Mouse (Mus musculus): ENCODE results near the gene 4930523C07Rik. TPM values are rescaled to one million over a fixed set of nuclear protein-coding genes. Genes with fewer than 3 reads are reported as not detected.

Gene 4930523C07Rik
- 0.37 TPM for polyA plus RNA-seq (2012; fragmentation: generic; extraction: Trizol)
- long read RNA-seq, experiment 1, full-length matches to known transcripts = 3 of 3 reads
- long read RNA-seq, experiment 1, partial matches to known transcripts = 0 of 3 reads
- long read RNA-seq, experiment 1, other reads (novel, unspliced or antisense) = 0 of 3 reads
- long read RNA-seq, experiment 2, partial matches to known transcripts = 0 of 1 reads
- long read RNA-seq, experiment 2, other reads (novel, unspliced or antisense) = 1 of 1 reads

DNA sequence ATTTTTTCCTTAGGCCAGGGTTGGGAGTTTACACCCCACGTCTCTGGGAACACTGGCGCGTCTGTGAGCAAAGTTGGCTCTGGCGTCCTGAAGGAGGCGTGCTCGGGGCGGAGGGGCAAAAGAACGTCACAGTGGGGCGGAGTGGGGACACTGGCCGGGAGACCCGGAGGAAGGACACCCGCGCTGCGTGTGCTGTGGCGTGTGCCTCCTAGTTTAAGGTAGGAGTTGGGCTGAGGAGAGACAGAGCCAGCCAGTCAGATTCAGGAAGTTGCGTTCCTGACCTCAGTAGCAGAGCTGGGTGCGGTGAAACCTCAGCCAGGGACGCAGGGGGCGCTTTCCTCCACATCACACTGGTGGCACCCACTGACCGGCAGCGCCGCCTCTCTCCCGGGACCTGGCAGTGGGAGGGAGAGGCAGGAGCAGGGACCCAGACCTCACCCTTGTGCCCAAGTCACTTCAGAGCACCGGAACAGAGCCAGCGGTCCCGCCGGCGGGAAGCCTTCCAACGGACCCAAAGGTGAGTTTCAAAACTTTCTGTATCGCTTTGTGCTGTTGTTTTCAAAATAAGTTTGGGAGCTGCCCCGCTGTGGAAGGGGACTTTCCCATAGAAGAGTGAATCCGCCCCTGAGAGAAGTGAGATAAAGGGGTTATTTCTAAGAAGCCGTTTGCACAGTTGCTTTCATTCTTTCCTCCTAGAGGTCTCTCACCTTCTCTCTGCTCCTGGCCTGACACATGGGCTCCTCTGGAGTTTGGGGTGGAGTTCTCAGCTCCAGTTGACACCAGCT is at the start of gene 4930523C07Rik:
Gene 4930523C07Rik, plus strand, starts transcription at position 146 of the 785 bp plus-strand sequence.
- H3K4me3 ChIP-seq (ENCODE audit: insufficient read depth, poor library complexity, severe bottlenecking) = peak within 1 kb of the TSS; percentile 11
- H3K36me3 ChIP-seq (ENCODE audit: control insufficient read depth, insufficient read depth) = no peaks in the 10 kb centered on the region
- no peaks in the 10 kb centered on the region for H3K79me2 ChIP-seq (ENCODE audit: control insufficient read depth, insufficient read depth)
- H3K79me3 ChIP-seq (ENCODE audit: low read depth) = no peaks in the 10 kb centered on the region
- H3K27me3 ChIP-seq (ENCODE audit: control insufficient read depth, insufficient read depth, insufficient read length) = no peaks in the 10 kb centered on the region
- TF ChIP-seq CTCF (IDR thresholded peaks at IDR 0.05; ENCODE audit: control insufficient read depth, insufficient read depth, insufficient read length) (peak; percentile 61), MYOG (IDR thresholded peaks at IDR 0.05; ENCODE audit: control insufficient read depth, extremely low read depth, insufficient read length) (no peak), MYOD1 (IDR thresholded peaks at IDR 0.05; ENCODE audit: control insufficient read depth, insufficient read length, low read depth) (no peak)
- H3ac ChIP-seq (ENCODE audit: control insufficient read depth, insufficient read length, low read depth) = peak within 1 kb of the TSS; percentile 12

DNA sequence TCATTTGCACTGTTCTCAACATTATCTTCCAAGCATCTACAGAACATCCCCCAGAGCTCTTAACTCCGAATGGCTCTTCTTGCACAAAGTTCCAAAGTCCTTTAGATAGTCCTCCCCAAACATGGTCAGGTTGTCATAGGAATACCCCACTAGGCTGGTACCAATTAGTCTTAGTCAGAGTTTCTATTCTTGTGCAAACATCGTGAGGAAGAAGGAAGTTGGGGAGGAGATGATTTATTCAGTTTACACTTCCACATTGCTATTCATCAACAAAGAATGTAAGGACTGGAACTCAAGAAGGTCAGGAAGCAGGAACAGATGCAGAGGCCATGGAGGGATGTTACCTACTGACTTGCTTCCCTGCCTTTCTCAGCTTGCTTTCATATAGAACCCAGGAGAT is 46.9 kb upstream of the 4930523C07Rik start:
- Histone ChIP-seq H3K79me3 (ENCODE audit: low read depth) (no peaks in the 10 kb centered on the region), H3K79me2 (ENCODE audit: control insufficient read depth, insufficient read depth) (no peaks in the 10 kb centered on the region), H3ac (ENCODE audit: control insufficient read depth, insufficient read length, low read depth) (no peak overlapping the region), H3K36me3 (ENCODE audit: control insufficient read depth, insufficient read depth) (no peaks in the 10 kb centered on the region), H3K27me3 (ENCODE audit: control insufficient read depth, insufficient read depth, insufficient read length) (no peaks in the 10 kb centered on the region), H3K4me3 (ENCODE audit: insufficient read depth, poor library complexity, severe bottlenecking) (no peak overlapping the region)
- TF ChIP-seq CTCF (IDR thresholded peaks at IDR 0.05; ENCODE audit: control insufficient read depth, insufficient read depth, insufficient read length) (no peak), MYOD1 (IDR thresholded peaks at IDR 0.05; ENCODE audit: control insufficient read depth, insufficient read length, low read depth) (no peak), MYOG (IDR thresholded peaks at IDR 0.05; ENCODE audit: control insufficient read depth, extremely low read depth, insufficient read length) (no peak), MAX (IDR thresholded peaks at IDR 0.05) (no peak), FOSL1 (IDR thresholded peaks at IDR 0.05; ENCODE audit: insufficient read depth, low read length, poor library complexity, severe bottlenecking) (no peak)

DNA sequence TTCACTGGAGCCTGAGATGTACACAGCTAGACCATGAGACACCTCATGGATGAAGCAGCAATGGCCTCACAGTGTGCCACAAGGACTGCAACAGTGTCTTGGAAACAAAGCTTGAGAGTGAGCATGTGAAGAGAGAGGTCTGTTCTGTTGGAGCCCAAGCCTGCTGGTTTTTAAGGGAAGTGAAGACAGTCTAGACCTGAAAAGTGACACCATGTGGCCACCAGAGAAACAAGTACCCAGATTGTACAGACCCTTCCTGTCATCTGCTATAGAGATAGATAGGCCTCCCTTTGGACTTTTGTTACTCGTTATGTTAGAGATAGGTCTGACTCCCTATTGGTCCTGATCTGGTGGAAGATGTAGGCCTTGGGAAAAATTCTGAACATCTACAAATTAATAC is 45.8 kb upstream of the 4930523C07Rik start:
- Histone ChIP-seq H3K79me2 (ENCODE audit: control insufficient read depth, insufficient read depth) (no peaks in the 10 kb centered on the region), H3K36me3 (ENCODE audit: control insufficient read depth, insufficient read depth) (no peaks in the 10 kb centered on the region), H3K4me3 (ENCODE audit: insufficient read depth, poor library complexity, severe bottlenecking) (no peak overlapping the region), H3K79me3 (ENCODE audit: low read depth) (no peaks in the 10 kb centered on the region), H3ac (ENCODE audit: control insufficient read depth, insufficient read length, low read depth) (no peak overlapping the region), H3K27me3 (ENCODE audit: control insufficient read depth, insufficient read depth, insufficient read length) (no peaks in the 10 kb centered on the region)
- TF ChIP-seq MAX (IDR thresholded peaks at IDR 0.05) = no peak
- TF ChIP-seq USF1 (IDR thresholded peaks at IDR 0.05; ENCODE audit: low read depth) = no peak
- no peak for TF ChIP-seq MYOG (IDR thresholded peaks at IDR 0.05; ENCODE audit: control insufficient read depth, extremely low read depth, insufficient read length)
- TF ChIP-seq CTCF (IDR thresholded peaks at IDR 0.05; ENCODE audit: control insufficient read depth, insufficient read depth, insufficient read length) = no peak
- no peak for TF ChIP-seq MYOD1 (IDR thresholded peaks at IDR 0.05; ENCODE audit: control insufficient read depth, insufficient read length, low read depth)

DNA sequence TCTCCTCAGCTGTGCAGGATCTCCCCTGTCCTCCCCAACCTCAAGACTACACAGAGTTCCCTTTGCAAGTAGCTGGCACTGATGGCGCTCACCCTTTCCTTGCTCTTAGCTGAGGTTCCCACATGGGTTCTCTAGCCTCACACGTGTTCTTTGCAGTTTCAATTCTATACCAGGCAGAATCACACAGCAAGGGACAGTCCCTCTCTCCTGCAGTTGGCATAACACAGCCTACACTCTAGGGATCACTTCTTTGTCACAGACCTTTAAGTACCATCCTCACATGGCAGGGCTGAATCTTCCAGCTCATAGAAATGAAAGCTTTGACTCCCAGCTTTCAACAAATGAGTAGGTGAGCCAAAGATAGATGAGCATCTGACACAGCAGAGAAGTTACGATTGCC is 45.0 kb upstream of the 4930523C07Rik start:
- H3ac ChIP-seq (ENCODE audit: control insufficient read depth, insufficient read length, low read depth) = no peak overlapping the region
- no peaks in the 10 kb centered on the region for H3K27me3 ChIP-seq (ENCODE audit: control insufficient read depth, insufficient read depth, insufficient read length)
- no peaks in the 10 kb centered on the region for H3K36me3 ChIP-seq (ENCODE audit: control insufficient read depth, insufficient read depth)
- no peak overlapping the region for H3K4me3 ChIP-seq (ENCODE audit: insufficient read depth, poor library complexity, severe bottlenecking)
- TF ChIP-seq USF1 (IDR thresholded peaks at IDR 0.05; ENCODE audit: low read depth) (no peak), CEBPB (IDR thresholded peaks at IDR 0.05; ENCODE audit: low read depth) (no peak), MAX (IDR thresholded peaks at IDR 0.05) (no peak), CTCF (IDR thresholded peaks at IDR 0.05; ENCODE audit: control insufficient read depth, insufficient read depth, insufficient read length) (no peak), FOSL1 (IDR thresholded peaks at IDR 0.05; ENCODE audit: insufficient read depth, low read length, poor library complexity, severe bottlenecking) (no peak), MYOD1 (IDR thresholded peaks at IDR 0.05; ENCODE audit: control insufficient read depth, insufficient read length, low read depth) (no peak), MYOG (IDR thresholded peaks at IDR 0.05; ENCODE audit: control insufficient read depth, extremely low read depth, insufficient read length) (no peak)
- no peaks in the 10 kb centered on the region for H3K79me2 ChIP-seq (ENCODE audit: control insufficient read depth, insufficient read depth)
- H3K79me3 ChIP-seq (ENCODE audit: low read depth) = no peaks in the 10 kb centered on the region

DNA sequence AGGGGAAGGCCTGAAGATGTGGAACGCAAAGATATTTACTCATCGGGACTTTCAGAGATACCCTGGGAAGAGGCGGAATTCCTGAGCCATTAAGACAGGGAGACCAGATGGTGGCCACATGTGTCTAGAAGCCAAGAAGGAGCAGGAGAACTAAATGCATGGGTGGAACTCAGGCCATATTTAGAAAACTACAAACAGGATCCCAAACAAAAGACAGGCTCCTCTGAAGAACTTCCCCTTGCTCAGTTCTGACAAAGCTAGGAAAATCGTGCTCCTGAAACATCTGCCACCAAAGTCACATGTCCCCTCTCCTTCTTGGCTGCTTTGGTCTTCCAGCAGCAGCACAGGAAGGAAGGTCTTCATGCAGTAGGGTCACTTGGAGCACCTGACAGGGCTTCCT is 38.9 kb upstream of the 4930523C07Rik start:
- no peaks in the 10 kb centered on the region for H3K79me3 ChIP-seq (ENCODE audit: low read depth)
- no peaks in the 10 kb centered on the region for H3K79me2 ChIP-seq (ENCODE audit: control insufficient read depth, insufficient read depth)
- no peak overlapping the region for H3ac ChIP-seq (ENCODE audit: control insufficient read depth, insufficient read length, low read depth)
- no peaks in the 10 kb centered on the region for H3K36me3 ChIP-seq (ENCODE audit: control insufficient read depth, insufficient read depth)
- TF ChIP-seq CTCF (IDR thresholded peaks at IDR 0.05; ENCODE audit: control insufficient read depth, insufficient read depth, insufficient read length) (no peak), USF1 (IDR thresholded peaks at IDR 0.05; ENCODE audit: low read depth) (no peak), MAX (IDR thresholded peaks at IDR 0.05) (no peak), MYOG (IDR thresholded peaks at IDR 0.05; ENCODE audit: control insufficient read depth, extremely low read depth, insufficient read length) (no peak), MYOD1 (IDR thresholded peaks at IDR 0.05; ENCODE audit: control insufficient read depth, insufficient read length, low read depth) (no peak), FOSL1 (IDR thresholded peaks at IDR 0.05; ENCODE audit: insufficient read depth, low read length, poor library complexity, severe bottlenecking) (no peak), CEBPB (IDR thresholded peaks at IDR 0.05; ENCODE audit: low read depth) (no peak)
- H3K4me3 ChIP-seq (ENCODE audit: insufficient read depth, poor library complexity, severe bottlenecking) = no peak overlapping the region
- H3K27me3 ChIP-seq (ENCODE audit: control insufficient read depth, insufficient read depth, insufficient read length) = no peaks in the 10 kb centered on the region

All from C2C12 (cell line).